Mouse (Mus musculus) liver, adult 2 months (tissue): ENCODE data around the gene Gm12355.

Experiments used
- CTCF ChIP-seq: fragments of 200-500 bp; IDR thresholded peaks from 2 replicates; pipeline ENCODE4 v1.5.1; 2011; ENCODE audit warnings: low read depth, low read length, control low read depth
- POLR2A ChIP-seq: fragments of 200-500 bp; IDR thresholded peaks from 2 replicates; pipeline ENCODE4 v1.6.1; 2011; ENCODE audit warnings: low read length, control low read depth; ENCODE audit not compliant: insufficient read depth; ENCODE audit errors: extremely low read depth

DNA sequence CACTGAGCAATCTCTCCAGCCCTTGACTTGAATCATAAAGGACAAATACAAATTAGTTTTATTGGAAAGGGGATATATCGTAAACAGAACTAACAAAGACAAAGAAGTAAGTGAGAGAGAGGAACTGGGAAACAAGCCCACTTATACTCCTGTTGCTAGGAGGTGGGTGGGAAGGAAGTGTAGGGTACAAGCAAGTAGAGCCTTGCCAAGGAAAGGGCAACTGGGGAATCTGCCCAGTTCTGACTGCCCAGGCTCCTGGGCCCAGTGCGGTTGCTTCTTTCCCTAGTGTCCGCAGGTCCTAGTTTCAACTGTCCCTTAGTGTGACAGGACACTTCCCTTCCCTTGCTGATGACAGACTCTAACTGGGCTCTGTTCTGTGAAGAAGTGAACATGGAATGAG lies 3.2 kb upstream of the Gm12355 start:
- no peak for TF ChIP-seq CTCF
- no peak for TF ChIP-seq POLR2A
